Mouse (Mus musculus) cortical plate, adult 2 months (tissue): Measurements from ENCODE around the gene Mapk11. TPM values are rescaled to one million over a fixed set of nuclear protein-coding genes. Genes with fewer than 3 reads are reported as not detected.

ENCODE experiments used
- H3K27ac ChIP-seq: fragments of 200-500 bp; 2 replicates; pipeline ENCODE4 v1.5.1; 2012; ENCODE audit warnings: low read length, control low read depth, inconsistent platforms; ENCODE audit not compliant: insufficient read depth
- H3K4me1 ChIP-seq: fragments of 200-500 bp; 2 replicates; pipeline ENCODE4 v1.6.1; 2011; ENCODE audit warnings: low read length; ENCODE audit not compliant: control insufficient read depth, insufficient read depth
- H3K4me3 ChIP-seq: fragments of 200-500 bp; 2 replicates; pipeline ENCODE4 v1.5.1; 2011; ENCODE audit warnings: mild to moderate bottlenecking, low read length, control low read depth; ENCODE audit not compliant: insufficient read depth
- CTCF ChIP-seq: fragments of 200-500 bp; IDR thresholded peaks from 2 replicates; pipeline ENCODE4 v1.5.1; 2011; ENCODE audit warnings: mild to moderate bottlenecking, control low read depth, low read length; ENCODE audit not compliant: insufficient read depth; ENCODE audit errors: extremely low read depth
- POLR2A ChIP-seq: fragments of 200-500 bp; IDR thresholded peaks from 2 replicates; pipeline ENCODE4 v1.6.1; 2011; ENCODE audit warnings: mild to moderate bottlenecking, low read length, control low read depth; ENCODE audit not compliant: insufficient read depth; ENCODE audit errors: extremely low read depth
- polyA plus RNA-seq: library from polyadenylated mRNA; depleted of rRNA; stranded (reverse); fragments of >200 nt; gene quantifications from 2 replicates; pipeline ENCODE4 v1.2.3, GENCODE M21; 2012

Gene Mapk11
- polyA plus RNA-seq, 1 experiment: 91.5 TPM

DNA sequence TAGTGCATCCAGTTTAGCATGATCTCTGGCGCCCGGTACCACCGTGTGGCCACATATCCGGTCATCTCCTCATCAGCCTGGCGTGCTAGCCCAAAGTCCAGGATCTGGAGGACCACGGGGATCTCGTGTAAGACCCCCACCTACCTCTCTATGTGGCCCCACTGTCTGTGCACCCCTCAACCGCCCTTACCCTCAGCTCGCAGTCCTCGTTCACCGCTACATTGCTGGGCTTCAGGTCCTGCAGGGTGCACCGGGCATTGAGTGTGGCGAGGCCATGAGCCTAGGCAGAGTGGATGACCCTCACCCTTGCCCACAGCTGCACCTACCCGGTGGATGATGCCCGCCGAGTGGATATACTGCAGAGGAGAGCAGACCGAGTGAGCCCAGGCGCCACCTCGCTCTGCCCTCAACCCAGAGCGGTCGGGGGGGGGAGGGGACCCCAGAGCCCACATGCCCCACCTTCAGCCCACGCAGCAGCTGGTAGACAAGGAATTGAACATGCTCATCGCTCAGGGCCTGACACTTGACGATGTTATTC lies 3.5 kb downstream of the Mapk11 start:
- H3K4me1 ChIP-seq: peaks cover 3% of the 10 kb centered on the region
- TF ChIP-seq CTCF: no peak
- no peak for TF ChIP-seq POLR2A
- peak overlapping the region; percentile 80; the same call in 1 of the 2 replicates for H3K4me3 ChIP-seq
- H3K27ac ChIP-seq: no peak overlapping the region

DNA sequence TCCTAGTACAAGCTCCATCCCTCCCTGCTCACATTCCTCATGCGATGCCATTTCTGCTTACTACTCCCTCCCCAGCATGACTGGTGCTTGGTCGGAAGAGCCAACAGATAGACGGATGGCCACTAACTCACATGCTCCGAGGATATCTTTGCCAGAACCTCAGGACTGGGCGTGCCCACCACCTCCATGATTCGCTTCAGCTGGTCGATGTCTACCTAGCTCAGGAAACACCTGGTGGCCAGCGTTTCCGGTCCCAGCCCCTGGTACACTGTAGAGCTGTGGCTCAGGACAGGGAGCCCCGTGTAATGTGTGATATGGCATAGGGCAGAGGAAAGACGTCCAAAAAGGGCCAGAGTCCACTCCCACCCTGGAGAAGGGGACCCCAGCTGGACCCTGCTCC lies 4.5 kb downstream of the Mapk11 start:
- Histone ChIP-seq H3K27ac (no peak overlapping the region), H3K4me1 (peaks cover 3% of the 10 kb centered on the region), H3K4me3 (no peak overlapping the region)
- TF ChIP-seq CTCF: no peak

DNA sequence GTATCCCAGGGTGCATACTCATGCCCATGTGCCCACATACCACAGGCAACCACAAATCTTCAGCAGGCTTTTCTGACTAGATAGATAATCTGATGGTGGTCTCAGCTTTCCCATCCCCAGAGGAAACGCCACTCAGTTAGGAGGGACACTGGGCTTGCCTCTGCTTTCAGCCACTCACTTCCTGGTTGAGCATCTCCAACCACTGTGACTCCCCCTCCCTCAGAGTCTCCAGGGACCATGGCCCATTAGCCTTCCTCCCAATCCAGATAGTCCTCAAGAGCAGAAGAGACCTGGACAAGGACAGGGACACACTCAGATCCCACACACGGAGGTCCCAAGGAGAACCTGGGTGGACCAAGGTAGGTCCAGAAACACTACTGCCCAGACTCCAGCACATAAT lies 6.3 kb downstream of the Mapk11 start:
- H3K4me1 ChIP-seq: peaks cover 6% of the 10 kb centered on the region
- no peak for TF ChIP-seq CTCF
- TF ChIP-seq POLR2A: no peak
- no peak overlapping the region for H3K27ac ChIP-seq
- H3K4me3 ChIP-seq: no peak overlapping the region

DNA sequence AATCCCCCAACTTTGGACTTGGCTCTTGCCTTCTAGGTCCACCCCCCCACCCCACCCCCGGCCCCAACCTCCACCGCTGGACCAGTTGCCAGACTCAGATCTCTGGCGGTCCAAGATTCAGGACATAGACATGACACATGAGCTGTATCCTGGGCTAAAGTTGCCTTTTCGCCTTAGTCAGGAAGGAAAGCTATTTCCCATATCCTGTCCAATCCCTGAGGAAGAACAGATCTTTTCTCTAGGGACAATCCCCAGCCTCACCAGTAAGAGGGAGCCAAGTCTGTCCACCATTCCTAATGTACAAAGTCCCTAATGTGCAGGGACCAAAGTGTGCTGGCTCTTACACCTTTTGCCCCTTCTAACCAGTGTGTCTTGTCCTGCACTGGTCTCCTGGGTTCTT lies 7.5 kb downstream of the Mapk11 start:
- H3K4me1 ChIP-seq: peaks cover 7% of the 10 kb centered on the region
- H3K4me3 ChIP-seq: no peak overlapping the region
- TF ChIP-seq POLR2A: no peak
- TF ChIP-seq CTCF: no peak
- no peak overlapping the region for H3K27ac ChIP-seq

DNA sequence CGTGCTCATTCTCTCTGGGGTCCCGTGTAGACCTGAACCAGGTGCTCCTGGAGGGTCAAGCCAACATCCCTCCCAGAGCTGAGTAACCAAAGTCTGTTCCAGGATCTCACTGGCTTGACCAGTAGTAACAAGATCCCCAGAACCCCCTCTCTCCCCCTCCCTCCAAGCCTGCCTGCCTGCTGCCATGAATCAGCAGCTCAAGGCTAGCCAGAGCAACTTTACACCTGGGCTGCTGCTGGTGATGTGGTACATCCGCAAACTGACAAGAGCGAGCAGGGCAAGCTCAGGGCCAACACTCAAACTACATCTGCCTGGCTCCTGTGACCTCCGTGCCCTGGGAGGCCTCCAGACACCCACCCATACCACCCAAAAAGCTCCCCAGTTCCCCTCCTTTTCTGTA lies 8.0 kb downstream of the Mapk11 start:
- Histone ChIP-seq H3K4me3 (no peak overlapping the region), H3K27ac (no peak overlapping the region), H3K4me1 (peaks cover 7% of the 10 kb centered on the region)
- no peak for TF ChIP-seq POLR2A

DNA sequence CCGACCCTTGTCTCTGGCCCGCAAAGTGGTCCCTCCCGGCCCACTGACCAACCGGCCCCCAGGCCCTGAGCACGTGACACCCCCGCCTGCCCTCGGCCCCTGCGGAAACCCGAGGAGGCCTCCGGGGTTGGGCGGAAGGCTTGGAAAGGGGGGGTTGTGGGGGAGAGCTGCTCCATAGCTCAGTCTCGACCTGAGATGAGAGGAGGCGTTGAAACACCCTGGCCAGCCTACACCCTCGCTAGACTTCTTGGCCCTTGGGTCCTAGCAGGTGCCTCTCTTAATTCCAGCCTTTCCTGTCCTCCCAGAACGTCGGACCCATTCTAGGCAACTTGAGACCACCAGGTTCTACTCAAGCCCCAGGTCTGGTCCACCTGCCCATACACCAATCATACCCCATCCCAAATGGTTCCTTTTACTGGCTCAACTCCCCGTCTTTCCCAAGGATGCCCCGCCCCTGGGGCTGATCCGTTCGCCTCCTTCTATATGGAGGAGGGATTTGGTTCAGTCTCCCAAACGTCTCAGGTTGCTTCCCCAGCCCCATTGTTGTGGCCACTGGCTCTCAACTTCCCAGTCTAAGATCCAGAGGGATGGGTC lies 8.7 kb downstream of the Mapk11 start, which contains the start of gene Mapk12:
TSS of gene Mapk12 (minus strand) at position 45 of the 594 bp plus-strand sequence.
- Histone ChIP-seq H3K4me3 (peak within 1 kb of the TSS; percentile 15), H3K27ac (no peak within 1 kb of the TSS), H3K4me1 (peaks cover 5% of the 10 kb centered on the region)
- TF ChIP-seq CTCF (no peak), POLR2A (no peak)

DNA sequence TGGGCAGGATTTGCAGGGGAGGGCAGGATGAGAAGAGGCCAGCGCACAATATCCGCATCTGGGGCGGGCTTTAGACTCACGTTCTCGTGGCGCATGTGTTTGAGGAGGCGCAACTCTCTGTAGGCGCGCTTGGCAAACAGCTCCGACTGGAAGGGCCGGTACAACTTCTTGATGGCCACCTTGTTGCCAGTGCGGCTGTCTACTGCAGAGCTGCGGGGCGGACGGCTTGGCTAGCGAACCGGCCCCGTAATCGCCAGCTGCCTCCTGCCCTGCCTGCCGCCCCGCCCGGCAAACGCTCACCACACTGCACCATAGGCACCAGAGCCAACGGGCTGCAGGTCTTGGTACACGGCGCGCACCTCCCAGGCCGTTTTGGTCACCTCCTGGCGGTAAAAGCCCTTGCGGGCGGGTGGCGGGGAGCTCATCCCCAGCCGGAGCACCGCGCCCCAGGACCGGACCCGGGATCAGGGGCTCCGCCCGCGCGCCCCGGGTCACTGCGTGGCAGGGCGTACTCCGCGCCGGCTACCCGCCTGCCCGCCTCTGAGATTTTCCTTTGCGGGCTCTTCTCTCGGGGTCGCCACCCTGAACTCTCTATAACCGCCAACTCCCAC lies 9.3 kb downstream of the Mapk11 start:
- TF ChIP-seq CTCF (no peak), POLR2A (0 out of 2 replicates have a peak, but pooled peaks have one; percentile 16)
- Histone ChIP-seq H3K4me3 (peak overlapping the region; percentile 15), H3K4me1 (peaks cover 5% of the 10 kb centered on the region; the same call in 1 of the 2 replicates), H3K27ac (no peak overlapping the region)

DNA sequence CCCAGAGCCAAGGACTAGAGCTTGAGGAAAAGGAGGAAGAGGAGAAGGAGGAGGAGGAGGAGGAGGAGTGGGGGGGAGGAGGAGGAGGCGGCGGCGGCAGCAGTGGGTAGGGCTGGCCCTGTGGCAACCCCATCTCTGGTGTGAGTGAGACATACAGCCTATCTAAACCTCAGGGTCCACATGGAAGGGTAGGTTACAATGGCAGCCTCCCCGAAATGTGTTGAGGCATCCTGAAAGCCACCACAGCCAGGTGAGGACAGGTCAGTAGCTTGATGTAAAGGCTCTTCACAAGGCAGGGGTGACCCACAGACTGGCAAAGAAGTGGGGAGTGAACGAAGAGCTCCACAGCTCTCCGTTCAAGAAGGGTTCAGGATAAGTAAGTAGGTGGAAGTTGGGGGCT lies 10.9 kb downstream of the Mapk11 start:
- Histone ChIP-seq H3K4me3 (no peak overlapping the region), H3K4me1 (peaks cover 5% of the 10 kb centered on the region; the same call in 1 of the 2 replicates), H3K27ac (no peak overlapping the region)
- TF ChIP-seq CTCF: no peak
- no peak for TF ChIP-seq POLR2A

DNA sequence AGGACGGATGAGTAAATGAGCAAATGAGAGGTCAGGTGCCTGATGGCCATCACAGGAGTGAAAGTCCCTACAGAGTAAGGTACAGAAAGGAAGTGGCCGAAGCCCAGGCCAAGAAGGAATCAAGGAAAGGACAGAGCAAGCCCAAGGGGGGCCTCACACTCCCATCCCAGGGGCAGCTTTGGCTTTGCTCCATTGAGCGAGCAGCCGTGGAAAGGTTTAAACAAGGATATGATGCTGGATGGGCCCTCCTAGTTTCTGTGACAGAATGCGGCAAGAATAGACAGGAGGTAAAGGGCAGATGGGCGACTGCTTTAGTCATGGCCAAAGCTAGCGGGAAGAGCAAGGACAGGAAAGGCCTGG lies 11.4 kb downstream of the Mapk11 start:
- Histone ChIP-seq H3K4me3 (no peak overlapping the region), H3K4me1 (peaks cover 5% of the 10 kb centered on the region; the same call in 1 of the 2 replicates), H3K27ac (no peak overlapping the region)
- TF ChIP-seq POLR2A (no peak), CTCF (no peak)

DNA sequence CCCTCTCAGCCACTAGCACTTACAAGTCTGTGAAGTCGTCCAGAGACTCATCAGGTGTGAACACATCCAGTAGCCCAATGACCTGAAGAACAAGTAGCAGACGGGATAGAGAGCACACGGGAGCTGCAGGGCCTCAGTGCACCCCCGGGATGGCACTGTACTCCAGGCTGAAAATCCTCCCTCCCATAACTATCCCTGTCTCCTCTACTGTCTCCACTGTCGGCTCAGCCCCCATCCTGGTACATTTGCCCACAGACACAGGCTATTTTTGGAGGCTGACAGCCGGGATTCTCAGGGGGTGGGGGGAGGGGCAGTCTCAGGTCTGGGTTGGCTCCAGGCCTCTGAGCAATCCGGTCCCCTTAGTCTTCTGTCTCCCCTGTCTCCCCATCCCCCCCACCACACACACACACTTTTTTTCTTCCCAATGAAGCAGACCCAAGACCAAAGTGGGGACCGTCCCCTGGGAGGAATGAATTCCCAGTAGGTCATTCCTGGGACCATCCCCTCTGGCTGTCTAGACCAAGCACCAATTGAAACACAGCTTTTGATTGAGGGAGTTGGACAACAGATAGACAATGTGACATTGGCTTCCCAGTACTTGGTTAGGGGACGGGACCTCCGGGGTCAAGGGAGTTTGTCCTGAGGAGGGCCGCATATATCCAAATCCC lies 11.9 kb downstream of the Mapk11 start:
- Histone ChIP-seq H3K4me1 (peaks cover 5% of the 10 kb centered on the region; the same call in 1 of the 2 replicates), H3K4me3 (no peak overlapping the region), H3K27ac (no peak overlapping the region)
- TF ChIP-seq CTCF (no peak), POLR2A (no peak)
